Mouse (Mus musculus): ENCODE data around the gene Sema4d.

Sema4d gene

GRCm38 (mm10) chr13:51644829-51645789 lies 148.4 kb downstream of the Sema4d start, which contains the start of gene Cks2:
Cks2 (plus strand) TSS chr13:51645232.
- DNase-seq (ENCODE audit: low read depth in 2 of 2, low spot score in 2 of 2) = peak; percentile 94

- DNase-seq (ENCODE audit: low read depth in 2 of 2, low spot score in 2 of 2) = no peak
Observed at GRCm38 (mm10) chr13:51643924-51644828, 149.4 kb downstream of the Sema4d start.

DNA sequence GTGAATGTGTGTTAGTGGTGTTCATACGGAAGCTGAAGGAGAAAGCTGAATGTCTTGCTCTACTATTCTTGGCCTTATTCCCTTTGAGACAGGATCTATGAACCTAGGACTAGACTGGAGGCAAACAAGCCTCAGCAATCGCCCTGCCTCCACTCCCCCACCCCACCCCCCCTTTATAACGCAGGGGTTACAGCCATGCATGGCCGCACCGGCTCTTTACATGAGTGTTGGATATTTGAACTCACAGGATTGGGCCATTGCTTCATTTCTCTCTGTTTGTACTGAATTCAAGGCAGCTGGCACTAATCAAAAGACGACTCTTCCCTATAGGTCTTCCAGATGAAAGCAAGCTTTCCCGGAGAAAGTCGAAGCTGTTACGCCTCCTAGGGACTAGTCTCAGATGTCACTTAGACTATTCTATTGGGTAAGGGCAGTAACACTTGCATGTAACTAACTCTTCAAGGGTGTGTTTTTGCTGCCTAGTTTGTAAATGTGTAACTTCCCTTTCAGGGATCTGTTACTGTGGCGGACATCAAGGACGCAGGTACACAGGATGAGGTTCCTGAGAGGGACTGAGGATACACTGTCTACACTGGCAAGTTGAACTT lies 151.3 kb downstream of the Sema4d start:
- DNase-seq (ENCODE audit: low read depth in 2 of 2, low spot score in 2 of 2) = no peak

DNA sequence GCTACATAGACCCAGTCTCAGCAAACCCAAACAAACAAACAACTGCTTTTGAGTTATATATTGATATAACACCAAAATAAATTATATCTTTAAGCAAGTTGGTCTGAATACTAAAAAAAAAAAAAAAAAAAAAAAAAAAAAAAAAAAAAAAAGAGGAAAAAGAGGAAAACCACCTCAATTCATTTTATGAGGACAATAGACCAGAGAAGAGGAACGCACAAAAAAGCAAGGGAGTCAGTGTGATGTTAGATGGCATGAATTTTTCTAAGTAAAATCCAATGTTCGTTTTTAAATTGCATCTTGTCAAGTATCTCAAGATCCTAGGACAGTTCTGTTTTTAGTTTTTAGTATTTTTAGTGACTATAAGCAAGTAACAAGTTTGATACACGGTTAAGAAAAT lies 152.1 kb downstream of the Sema4d start:
- DNase-seq (ENCODE audit: low read depth in 2 of 2, low spot score in 2 of 2) = no peak

DNA sequence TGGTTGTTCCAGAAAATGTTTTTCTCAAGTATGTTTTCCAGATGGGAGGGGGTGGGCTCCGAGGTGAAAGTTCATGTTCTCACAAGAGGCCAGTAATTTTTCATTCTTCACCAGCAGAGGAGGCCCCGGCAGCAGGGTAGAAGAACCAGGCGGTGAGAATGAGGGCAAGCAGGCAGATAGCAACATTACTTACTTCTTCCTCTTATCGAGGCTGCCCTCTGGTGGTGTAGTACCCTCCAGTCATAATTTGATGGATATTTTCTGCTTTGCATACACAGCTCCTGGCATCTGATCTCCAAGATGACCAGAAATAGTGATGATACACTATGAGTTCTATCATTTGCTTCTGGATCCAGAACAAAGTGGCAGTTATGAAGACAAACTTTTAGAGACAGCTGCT lies 154.6 kb downstream of the Sema4d start:
- no peak for DNase-seq (ENCODE audit: low read depth in 2 of 2, low spot score in 2 of 2)

Measured in CD8-positive naive resting alpha-beta T cell, adult 2 months (primary cell).